Mouse (Mus musculus) left cerebral cortex, adult 9 months (tissue): ENCODE measurements at regions not wholly inside any gene's neighbourhood (a gene's known extent, or its start where the extent isn't known, plus 50 kb on each side); places are given as distances from the start of the nearest gene placed in this dataset.

Experiments used
- DNase-seq, 2 experiments: peaks; one replicate each; pipeline ENCODE4 v3.0.0; 2022; ENCODE audit warnings: low spot score in 2 of 2

- DNase-seq, result no peak
Measured at GRCm38 (mm10) chr12:21481644-21482043, 64.2 kb upstream of the Ywhaq start.

- DNase-seq, result no peak
Measured at GRCm38 (mm10) chr12:21480226-21480625, 62.8 kb upstream of the Ywhaq start.

DNA sequence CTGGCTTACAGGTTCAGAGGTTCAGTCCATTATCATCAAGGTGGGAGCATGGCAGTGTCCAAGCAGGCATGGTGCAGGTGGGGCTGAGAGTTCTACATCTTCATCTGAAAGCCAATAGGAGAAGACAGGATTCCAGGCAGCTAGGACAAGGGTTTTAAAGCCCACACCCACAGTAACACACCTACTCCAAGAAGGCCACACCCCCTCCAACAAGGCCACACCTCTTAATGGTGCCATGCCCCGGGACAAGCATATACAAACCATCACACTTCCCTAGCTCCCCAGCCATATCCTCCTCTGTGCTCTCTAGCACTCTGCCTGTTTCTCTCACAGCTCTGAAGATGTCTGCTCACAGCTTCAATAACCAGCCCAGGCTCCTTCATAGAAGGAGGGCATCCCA, 61.8 kb upstream of the Ywhaq start:
- no peak for DNase-seq

- no peak for DNase-seq
Measured at GRCm38 (mm10) chr12:21476516-21476915, 59.1 kb upstream of the Ywhaq start.

GRCm38 (mm10) chr12:21472951-21473710, 55.7 kb upstream of the Ywhaq start:
- no peak for DNase-seq

GRCm38 (mm10) chr12:21472487-21472886, 55.0 kb upstream of the Ywhaq start:
- DNase-seq, result peak in 1 of 2 experiments; percentile 52

GRCm38 (mm10) chr12:21471986-21472385, 54.5 kb upstream of the Ywhaq start:
- DNase-seq, result no peak

- DNase-seq, result no peak
Measured at GRCm38 (mm10) chr12:21470286-21470685, 52.8 kb upstream of the Ywhaq start.
